In genomic region chr19:55253570-55254441, GRCm38 (mm10) we compare ENCODE assay signal across 8 mouse cellular contexts. TPM values are rescaled to one million over a fixed set of nuclear protein-coding genes. Genes with fewer than 3 reads are reported as not detected.
DNase-seq lines count a peak whose midpoint lies in the region; ATAC-seq and TF ChIP-seq lines count a peak whose summit lies in the region.

No protein-coding gene starts in this region.

- no peaks in the 10 kb centered on the region for H3K36me3 ChIP-seq in hindbrain, postnatal 0 days (ENCODE audit: insufficient read depth, low read length)
- H3K36me3 ChIP-seq in megakaryocyte, embryonic 14.5 days (replicated peaks; ENCODE audit: low read length) = peaks cover 27% of the 10 kb centered on the region

- no peak for TF ChIP-seq CTCF in hindbrain, postnatal 0 days (IDR thresholded peaks at IDR 0.05; ENCODE audit: low read depth)

- H3K4me3 ChIP-seq in hindbrain, postnatal 0 days (ENCODE audit: low read length) = peak overlapping the region; percentile 52
- peak overlapping the region; percentile 98 for H3K4me3 ChIP-seq in megakaryocyte, embryonic 14.5 days (replicated peaks)

- intact Hi-C loops in left cerebral cortex, postnatal 10 days (cut with DNase I) = no loop called here

- peak overlapping the region; percentile 49 for H3K9ac ChIP-seq in hindbrain, postnatal 0 days (replicated peaks; ENCODE audit: low read length)

- ATAC-seq in activated CD4-positive, CD25-positive, alpha-beta regulatory T cell, adult 4 months = peak; percentile 75
- ATAC-seq in hindbrain, postnatal 0 days = peak; percentile 78

- H3K27me3 ChIP-seq in hindbrain, postnatal 0 days (ENCODE audit: insufficient read depth, low read length) = no peaks in the 10 kb centered on the region
- H3K27me3 ChIP-seq in megakaryocyte, embryonic 14.5 days (replicated peaks) = no peaks in the 10 kb centered on the region

- H3K4me1 ChIP-seq in hindbrain, postnatal 0 days (ENCODE audit: insufficient read depth, low read length) = 0 out of 2 replicates have a peak, but pooled peaks cover 6% of the 10 kb centered on the region
- H3K4me1 ChIP-seq in megakaryocyte, embryonic 14.5 days = peaks cover 81% of the 10 kb centered on the region

- H3K4me2 ChIP-seq in hindbrain, postnatal 0 days (ENCODE audit: low read depth, low read length) = peak overlapping the region; percentile 79

- peak; percentile 57 to 62 for DNase-seq in cerebellum, postnatal 36 days
- DNase-seq in gastrocnemius, adult 8-10 months (ENCODE audit: low spot score in 2 of 2) = peak; percentile 9 to 20
- peak; percentile 44 for DNase-seq in hindbrain, postnatal 0 days (ENCODE audit: low spot score)
- DNase-seq in left cerebral cortex, postnatal 10 days (ENCODE audit: extremely low spot score in 1 of 2, low spot score in 2 of 2) = peak; percentile 38 to 69
- DNase-seq in right cerebral cortex, adult 18-20 months = peak; percentile 72
- DNase-seq in urinary bladder, adult 2 months (ENCODE audit: low spot score) = peak; percentile 51

- WGBS in hindbrain, postnatal 0 days = 2% methylated on average over 32 of the region's 32 CpGs

- H3K9me3 ChIP-seq in hindbrain, postnatal 0 days (ENCODE audit: low read length) = no peaks in the 10 kb centered on the region
- no peaks in the 10 kb centered on the region for H3K9me3 ChIP-seq in megakaryocyte, embryonic 14.5 days

- peak overlapping the region; percentile 61 for H3K27ac ChIP-seq in hindbrain, postnatal 0 days

RNA-seq across cellular contexts. Expression of gene Acsl5, which starts 2.1 kb away (rescaled TPM):
- polyA plus RNA-seq in activated CD4-positive, CD25-positive, alpha-beta regulatory T cell, adult 4 months (2017; shearing (Covaris generic)) = 10 to 100 TPM; 65.4 to 98.0 TPM
- total RNA-seq in gastrocnemius, adult 8-10 months (2022) = 1 to 10 TPM; 2.0 to 2.6 (median 2.2) TPM
- total RNA-seq in hindbrain, postnatal 0 days (2014; rRNA removed) = 12.3 and 13.2 TPM in 2 replicates
- polyA plus RNA-seq in hindbrain, postnatal 0 days (2015; fragmentation: Nextera tagmentation; extraction: Ambion mirVana) = 15.6 and 19.1 TPM in 2 replicates
- 10 to 100 TPM; 38.9 to 40.2 TPM for total RNA-seq in left cerebral cortex, postnatal 10 days (2021)
- 1.9 and 21.0 TPM in 2 replicates for polyA plus RNA-seq in megakaryocyte, embryonic 14.5 days (2012; ENCODE audit: insufficient read depth, low replicate concordance)
- polyA plus RNA-seq in urinary bladder, adult 2 months (2012; rRNA removed) = 47.9 and 50.6 TPM in 2 replicates

RNA-seq across cellular contexts. Expression of gene Gucy2g, which starts 12.8 kb away (rescaled TPM):
- polyA plus RNA-seq in activated CD4-positive, CD25-positive, alpha-beta regulatory T cell, adult 4 months (2017; shearing (Covaris generic)) = not detected
- total RNA-seq in gastrocnemius, adult 8-10 months (2022) = under 1 TPM; 0.17 to 0.34 (median 0.32) TPM
- total RNA-seq in hindbrain, postnatal 0 days (2014; rRNA removed) = not detected in 2 replicates
- 0.09 and 0.10 TPM in 2 replicates for polyA plus RNA-seq in hindbrain, postnatal 0 days (2015; fragmentation: Nextera tagmentation; extraction: Ambion mirVana)
- total RNA-seq in left cerebral cortex, postnatal 10 days (2021) = 1 to 10 TPM; 2.4 to 2.7 TPM
- polyA plus RNA-seq in megakaryocyte, embryonic 14.5 days (2012; ENCODE audit: insufficient read depth, low replicate concordance) = 0.97 and 1.6 TPM in 2 replicates
- polyA plus RNA-seq in urinary bladder, adult 2 months (2012; rRNA removed) = 0.14 and 0.22 TPM in 2 replicates

Comparison
In these comparisons a context has a peak if more than half of its experiments do, and no peak if none do; other contexts are left out.
1. Peak in every context shown above with its lines: DNase-seq, ATAC-seq, H3K4me3 ChIP-seq and H3K27ac ChIP-seq.
2. DNase-seq: peak in every context shown above with its lines; median percentile 72 in right cerebral cortex, adult 18-20 months; 60 in cerebellum, postnatal 36 days; 54 in left cerebral cortex, postnatal 10 days; 51 in urinary bladder, adult 2 months; 44 in hindbrain, postnatal 0 days; 14 in gastrocnemius, adult 8-10 months.